Mouse (Mus musculus) kidney, embryonic 16.5 days (tissue): Measurements from ENCODE around the gene Synpo2l. TPM values are rescaled to one million over a fixed set of nuclear protein-coding genes. Genes with fewer than 3 reads are reported as not detected.

ENCODE experiments used
- ATAC-seq: fragments of 200-750 bp; cut with Nextera tagmentation; 2 replicates; pipeline ENCODE4 v1.8.0; 2017; ENCODE audit warnings: moderate TSS enrichment; ENCODE audit not compliant: low FRiP score, low TSS enrichment
- H3K27ac ChIP-seq: fragments of 300-500 bp; sonication (generic); 2 replicates; pipeline ENCODE4 v1.5.1; 2014; ENCODE audit warnings: low read length
- H3K27me3 ChIP-seq: fragments of 300-500 bp; sonication (generic); 2 replicates; pipeline ENCODE4 v1.6.1; 2014; ENCODE audit warnings: low read length, control low read depth, mixed read lengths; ENCODE audit not compliant: insufficient read depth
- H3K36me3 ChIP-seq: fragments of 300-500 bp; sonication (generic); 2 replicates; pipeline ENCODE4 v1.6.1; 2014; ENCODE audit warnings: low read length, control low read depth, mixed read lengths; ENCODE audit not compliant: insufficient read depth
- H3K4me1 ChIP-seq: fragments of 300-500 bp; sonication (generic); 2 replicates; pipeline ENCODE4 v1.6.1; 2014; ENCODE audit warnings: low read length, control low read depth, mixed read lengths; ENCODE audit not compliant: insufficient read depth
- H3K4me2 ChIP-seq: fragments of 300-500 bp; sonication (generic); replicated peaks from 2 replicates; pipeline ENCODE4 v1.6.1; 2014; ENCODE audit warnings: low read depth, low read length
- H3K4me3 ChIP-seq: fragments of 300-500 bp; sonication (generic); 2 replicates; pipeline ENCODE4 v1.5.1; 2014; ENCODE audit warnings: mild to moderate bottlenecking, low read length
- H3K9ac ChIP-seq: fragments of 300-500 bp; sonication (generic); replicated peaks from 2 replicates; pipeline ENCODE4 v1.6.1; 2014; ENCODE audit warnings: low read length
- H3K9me3 ChIP-seq: fragments of 300-500 bp; sonication (generic); 2 replicates; pipeline ENCODE4 v1.6.1; 2016; ENCODE audit warnings: low read length, control low read depth
- WGBS: fragments of 180-500 bp; shearing (Covaris S2); extraction: QIAGEN DNeasy Blood & Tissue Kit; methylation state at CpG from one replicate; pipeline ENCODE4 v1.1.7; 2014; 5-methylcytosine and 5-hydroxymethylcytosine counted together
- polyA plus RNA-seq: library from polyadenylated mRNA; unstranded; fragments of >200 nt; fragmentation: Nextera tagmentation; extraction: Ambion mirVana; gene quantifications from 2 replicates; pipeline ENCODE4 v1.2.1, GENCODE M21; 2015

Synpo2l gene
- polyA plus RNA-seq, 1 experiment from 2014 or later, result 1.2 TPM

DNA sequence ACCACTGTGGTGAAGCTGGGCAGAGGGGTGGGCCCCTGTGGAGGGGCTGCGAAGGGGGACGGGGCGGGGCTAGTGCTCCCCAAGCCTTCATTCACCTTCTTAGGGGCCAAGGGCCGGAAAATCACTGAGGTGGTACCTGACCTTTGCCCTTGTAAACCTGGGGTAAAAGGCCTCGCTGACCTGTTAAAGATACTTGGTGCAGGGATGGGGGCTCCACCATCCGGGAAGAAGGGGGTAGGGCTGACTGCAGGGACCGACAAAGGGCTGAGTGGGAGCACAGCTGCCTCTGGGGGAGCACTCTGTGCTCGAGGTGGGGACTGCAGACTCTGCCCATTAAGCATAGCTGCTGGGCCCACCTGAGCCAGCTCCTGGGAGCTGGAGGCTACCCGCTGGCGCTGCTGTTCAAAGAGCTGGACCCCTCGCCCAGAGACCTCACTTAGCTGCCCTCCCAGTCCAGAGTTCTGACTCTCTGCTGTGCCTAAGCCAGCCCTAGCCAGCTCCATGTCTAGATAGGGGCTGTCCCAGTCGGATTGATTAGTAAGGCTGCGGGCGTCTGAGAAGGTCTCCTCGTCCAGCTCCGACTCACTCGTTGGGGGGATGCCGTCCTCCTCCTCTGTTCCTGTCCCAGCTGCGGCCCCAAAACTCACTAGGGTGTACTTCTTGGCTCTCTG lies 6.4 kb downstream of the Synpo2l start:
- no peaks in the 10 kb centered on the region for H3K27me3 ChIP-seq
- H3K27ac ChIP-seq, result peak overlapping the region; percentile 91
- H3K4me3 ChIP-seq, result peak overlapping the region; percentile 77
- H3K9ac ChIP-seq, result peak overlapping the region; percentile 76
- H3K9me3 ChIP-seq, result no peaks in the 10 kb centered on the region
- ATAC-seq, result peak; percentile 40
- H3K36me3 ChIP-seq, result no peaks in the 10 kb centered on the region
- peaks cover 13% of the 10 kb centered on the region for H3K4me1 ChIP-seq
- 11% methylated on average over 19 of the region's 19 CpGs for WGBS
- peak overlapping the region; percentile 91 for H3K4me2 ChIP-seq

DNA sequence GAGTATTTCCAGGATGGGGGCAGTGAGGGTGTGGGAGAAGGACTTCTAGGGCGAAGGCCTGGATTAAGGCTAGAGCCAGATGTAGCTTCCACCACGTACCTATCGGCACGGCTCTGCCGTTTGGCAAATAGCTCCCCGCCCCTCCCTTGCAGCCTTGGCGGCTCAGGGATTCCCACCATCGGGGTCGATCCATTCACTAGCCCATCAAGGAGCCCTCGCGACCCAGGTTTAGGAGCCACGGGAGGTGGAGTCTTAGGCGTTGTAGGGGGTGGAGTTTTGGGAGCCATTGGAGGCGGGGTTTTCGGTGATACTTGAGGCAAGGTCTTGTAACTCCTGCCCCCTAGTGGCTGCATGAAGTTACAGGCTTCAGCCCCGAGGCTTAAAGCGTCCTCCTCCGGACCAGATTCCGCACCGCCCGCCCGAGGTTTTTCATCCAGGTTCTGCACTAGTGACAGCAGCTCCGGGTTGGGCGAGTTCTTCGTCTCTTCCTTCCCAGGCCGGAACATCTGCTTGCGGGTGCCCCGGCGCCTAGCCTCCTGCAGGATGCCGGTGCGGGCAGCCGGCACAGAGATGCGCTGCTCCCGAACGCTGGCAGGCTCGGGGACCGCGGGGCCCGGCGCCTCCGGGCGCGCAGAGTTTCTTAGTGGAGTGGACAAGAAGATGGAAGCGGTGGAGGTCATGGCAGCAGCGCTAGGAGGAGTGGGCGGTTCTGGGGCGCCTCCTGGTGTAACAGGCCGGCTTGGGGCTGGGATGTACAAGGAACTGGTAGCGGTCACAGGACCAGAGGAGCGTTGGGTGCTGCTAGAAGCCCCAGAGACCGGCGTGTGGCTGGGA lies 7.1 kb downstream of the Synpo2l start:
- Histone ChIP-seq H3K4me3 (peak overlapping the region; percentile 77), H3K27me3 (no peaks in the 10 kb centered on the region)

GRCm38 (mm10) chr14:20659687-20660086 lies 8.5 kb downstream of the Synpo2l start:
- no peak for ATAC-seq
- Histone ChIP-seq H3K4me1 (peaks cover 19% of the 10 kb centered on the region), H3K9ac (no peak overlapping the region), H3K9me3 (no peaks in the 10 kb centered on the region), H3K27me3 (no peaks in the 10 kb centered on the region), H3K4me3 (no peak overlapping the region), H3K36me3 (no peaks in the 10 kb centered on the region), H3K4me2 (no peak overlapping the region), H3K27ac (no peak overlapping the region)
- WGBS, result 99% methylated on average over 7 of the region's 7 CpGs

More for the DNA sequence above, 7.1 kb downstream of the Synpo2l start:
- no peaks in the 10 kb centered on the region for H3K9me3 ChIP-seq
- peak overlapping the region; percentile 91 for H3K4me2 ChIP-seq
- peak; percentile 89 for ATAC-seq
- H3K4me1 ChIP-seq, result peaks cover 19% of the 10 kb centered on the region
- peak overlapping the region; percentile 91 for H3K27ac ChIP-seq
- H3K9ac ChIP-seq, result peak overlapping the region; percentile 76
- no peaks in the 10 kb centered on the region for H3K36me3 ChIP-seq
- WGBS, result 1% methylated on average over 52 of the region's 52 CpGs

- Histone ChIP-seq H3K36me3 (no peaks in the 10 kb centered on the region), H3K4me3 (no peak overlapping the region), H3K9me3 (no peaks in the 10 kb centered on the region), H3K9ac (no peak overlapping the region), H3K27ac (no peak overlapping the region), H3K4me2 (no peak overlapping the region), H3K4me1 (peaks cover 15% of the 10 kb centered on the region), H3K27me3 (no peaks in the 10 kb centered on the region)
- no peak for ATAC-seq
- WGBS, result 85% methylated on average over 6 of the region's 6 CpGs
These were observed 9.3 kb downstream of the Synpo2l start for GRCm38 (mm10) chr14:20658902-20659301.

DNA sequence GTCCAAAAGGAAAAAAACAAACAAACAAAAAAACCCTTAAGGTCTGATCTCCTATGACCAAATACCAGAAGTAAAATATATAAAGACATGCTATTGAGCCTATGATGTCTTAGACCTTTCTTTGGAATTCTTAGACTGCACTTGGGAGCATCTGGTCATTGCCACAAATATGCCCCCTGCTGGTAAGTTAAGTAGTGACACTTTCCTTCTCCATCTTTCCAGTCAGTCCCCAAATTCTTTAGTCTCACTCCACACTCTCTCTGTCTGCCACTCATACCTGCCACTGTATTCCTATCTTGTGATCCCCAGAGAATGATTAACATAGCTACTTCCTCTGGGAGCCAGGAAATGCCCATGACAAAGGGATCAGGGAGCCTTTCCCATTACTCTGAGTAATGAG lies 9.8 kb downstream of the Synpo2l start:
- peaks cover 15% of the 10 kb centered on the region for H3K4me1 ChIP-seq
- H3K4me2 ChIP-seq, result no peak overlapping the region
- H3K9me3 ChIP-seq, result no peaks in the 10 kb centered on the region
- H3K36me3 ChIP-seq, result no peaks in the 10 kb centered on the region
- ATAC-seq, result no peak
- no peaks in the 10 kb centered on the region for H3K27me3 ChIP-seq
- H3K27ac ChIP-seq, result no peak overlapping the region
- no peak overlapping the region for H3K9ac ChIP-seq
- no peak overlapping the region for H3K4me3 ChIP-seq

- no peak within 1 kb of the TSS; the same call in 1 of the 2 replicates for H3K9ac ChIP-seq
- H3K4me2 ChIP-seq, result 0 out of 2 replicates have a peak within 1 kb of the TSS, but pooled peaks have one; percentile 16
- H3K4me1 ChIP-seq, result peaks cover 5% of the 10 kb centered on the region; the same call in 1 of the 2 replicates
- WGBS, result 36% methylated on average over 11 of the region's 11 CpGs
- no peaks in the 10 kb centered on the region for H3K9me3 ChIP-seq
- H3K36me3 ChIP-seq, result no peaks in the 10 kb centered on the region
- no peak within 1 kb of the TSS for H3K27ac ChIP-seq
- ATAC-seq, result no peak
- no peak within 1 kb of the TSS for H3K4me3 ChIP-seq
- H3K27me3 ChIP-seq, result no peaks in the 10 kb centered on the region
These were observed 11.8 kb downstream of the Synpo2l start, which contains the start of gene Myoz1 for GRCm38 (mm10) chr14:20656361-20656760. Myoz1 (minus strand) TSS chr14:20656540.

DNA sequence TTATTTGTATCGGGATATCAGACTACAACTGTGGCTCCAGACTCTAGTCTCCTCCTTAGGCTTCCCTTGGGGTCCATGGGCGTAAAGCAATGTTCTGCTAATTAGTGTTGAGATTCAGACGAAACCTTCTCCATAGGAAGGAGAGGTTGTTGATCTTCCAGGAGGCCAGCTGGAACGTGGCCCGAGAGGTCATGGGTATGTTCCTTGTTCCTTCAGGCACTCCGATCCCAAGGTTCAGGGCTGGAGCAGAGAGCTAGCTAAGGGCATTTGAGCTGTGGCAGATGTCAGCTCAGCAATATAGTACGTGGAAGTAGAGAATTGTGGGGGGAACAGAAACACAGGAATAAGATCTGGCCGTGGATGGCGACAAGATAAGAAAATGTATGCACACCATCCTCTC lies 12.4 kb downstream of the Synpo2l start:
- Histone ChIP-seq H3K4me3 (no peak overlapping the region), H3K9ac (no peak overlapping the region; the same call in 1 of the 2 replicates), H3K36me3 (no peaks in the 10 kb centered on the region), H3K27ac (no peak overlapping the region), H3K27me3 (no peaks in the 10 kb centered on the region), H3K4me2 (no peak overlapping the region), H3K9me3 (no peaks in the 10 kb centered on the region), H3K4me1 (peaks cover 5% of the 10 kb centered on the region; the same call in 1 of the 2 replicates)
- WGBS, result 50% methylated on average over 9 of the region's 9 CpGs
- ATAC-seq, result no peak

DNA sequence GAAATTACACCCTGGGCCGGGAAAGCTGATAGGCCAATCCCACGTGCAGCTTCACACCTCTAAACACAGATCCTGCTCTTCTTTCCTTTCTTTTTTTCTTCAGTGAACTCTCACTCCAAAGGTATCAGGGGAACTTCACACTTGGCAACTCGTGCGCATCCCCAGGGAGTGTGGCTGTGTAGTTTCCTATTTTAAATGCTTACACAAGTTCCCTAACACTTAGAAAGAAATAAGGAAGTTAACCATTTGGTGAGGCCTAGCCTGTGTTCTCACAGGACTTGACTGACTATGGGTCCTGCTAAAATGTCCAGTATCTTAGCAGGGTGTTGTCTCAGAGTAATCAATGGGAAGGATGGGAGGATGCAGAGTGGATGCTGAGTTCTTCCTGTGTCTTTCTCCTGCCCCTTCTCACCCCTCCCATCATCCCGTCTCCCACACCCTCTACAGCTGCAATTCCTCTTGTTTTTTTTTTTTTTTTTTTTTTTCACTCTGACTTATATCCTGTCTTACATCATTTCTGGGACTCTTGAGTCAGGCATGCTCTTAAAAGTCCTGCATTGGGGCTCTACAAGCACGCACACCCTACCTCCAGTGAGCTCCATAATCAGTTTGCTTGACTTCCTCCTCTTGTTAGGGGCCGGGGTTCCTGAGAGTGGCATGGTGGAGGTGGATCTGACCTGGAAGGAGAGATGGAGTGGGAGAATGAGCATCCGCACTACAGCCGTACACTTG lies 13.3 kb downstream of the Synpo2l start:
- H3K27me3 ChIP-seq, result no peaks in the 10 kb centered on the region
- H3K27ac ChIP-seq, result no peak overlapping the region
- H3K9me3 ChIP-seq, result no peaks in the 10 kb centered on the region
- peaks cover 5% of the 10 kb centered on the region; the same call in 1 of the 2 replicates for H3K4me1 ChIP-seq
- H3K4me3 ChIP-seq, result no peak overlapping the region
- H3K4me2 ChIP-seq, result no peak overlapping the region
- no peak overlapping the region for H3K9ac ChIP-seq
- no peak for ATAC-seq
- 56% methylated on average over 9 of the region's 9 CpGs for WGBS
- no peaks in the 10 kb centered on the region for H3K36me3 ChIP-seq

DNA sequence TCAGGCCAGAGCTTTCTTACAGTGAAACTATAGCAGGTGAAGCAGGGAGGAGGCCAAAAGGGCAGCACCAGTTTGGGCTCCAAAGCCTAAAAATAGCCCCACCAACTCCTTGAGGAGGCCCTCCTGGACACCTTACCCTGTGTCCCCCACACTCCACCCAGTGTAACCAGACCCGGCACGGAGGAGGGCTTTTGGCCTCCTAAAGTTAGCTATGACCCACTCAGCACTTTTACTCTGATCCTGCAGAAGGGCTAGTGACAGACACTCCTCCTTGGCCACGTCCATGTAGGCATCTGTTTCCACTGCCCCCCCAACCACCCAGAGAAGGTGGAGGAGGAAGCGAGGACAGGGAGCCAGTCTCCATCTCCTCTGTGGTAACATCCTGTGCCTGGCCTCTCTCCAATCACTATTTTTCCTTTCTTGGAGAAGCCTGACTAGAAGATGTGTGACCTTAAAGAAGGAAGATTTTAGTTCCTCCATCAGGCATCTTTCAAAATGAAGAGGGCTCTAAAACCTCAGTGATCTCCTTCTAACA lies 16.4 kb downstream of the Synpo2l start:
- WGBS, result 36% methylated on average over 4 of the region's 4 CpGs
- peak; percentile 52; the same call in 1 of the 2 replicates for ATAC-seq
- Histone ChIP-seq H3K4me1 (peaks cover 5% of the 10 kb centered on the region; the same call in 1 of the 2 replicates), H3K27ac (no peak overlapping the region), H3K9me3 (no peaks in the 10 kb centered on the region), H3K9ac (no peak overlapping the region), H3K36me3 (no peaks in the 10 kb centered on the region), H3K4me2 (no peak overlapping the region), H3K4me3 (no peak overlapping the region), H3K27me3 (no peaks in the 10 kb centered on the region)
